Mouse (Mus musculus) retina, postnatal 7 days (tissue): ENCODE data around the gene Nme9.

Experiments
- DNase-seq: peaks from one replicate; pipeline ENCODE4 v3.0.0-alpha.2; 2012; ENCODE audit warnings: low read depth, low spot score

Gene Nme9

GRCm38 (mm10) chr9:99451161-99451560 is at the start of gene Nme9:
Gene Nme9 (plus strand): TSS chr9:99451475.
- DNase-seq: no peak

GRCm38 (mm10) chr9:99409280-99409679 is 42.0 kb upstream of the Nme9 start:
- DNase-seq: no peak

GRCm38 (mm10) chr9:99411093-99411492 is 40.2 kb upstream of the Nme9 start:
- no peak for DNase-seq

- DNase-seq: no peak
Observed at GRCm38 (mm10) chr9:99411785-99412184, 39.5 kb upstream of the Nme9 start.

GRCm38 (mm10) chr9:99416809-99417208 is 34.5 kb upstream of the Nme9 start:
- DNase-seq: no peak

GRCm38 (mm10) chr9:99417288-99417846 is 33.9 kb upstream of the Nme9 start:
- DNase-seq: no peak

- no peak for DNase-seq
Observed at GRCm38 (mm10) chr9:99418377-99418776, 32.9 kb upstream of the Nme9 start.

- no peak for DNase-seq
Observed at GRCm38 (mm10) chr9:99419951-99420701, 31.1 kb upstream of the Nme9 start.

- no peak for DNase-seq
Observed at GRCm38 (mm10) chr9:99421914-99422313, 29.4 kb upstream of the Nme9 start.

GRCm38 (mm10) chr9:99423692-99424573 is 27.3 kb upstream of the Nme9 start:
- no peak for DNase-seq

- no peak for DNase-seq
Observed at GRCm38 (mm10) chr9:99424574-99424863, 26.8 kb upstream of the Nme9 start.

GRCm38 (mm10) chr9:99425262-99425661 is 26.0 kb upstream of the Nme9 start:
- no peak for DNase-seq

GRCm38 (mm10) chr9:99428601-99429331 is 22.5 kb upstream of the Nme9 start:
- no peak for DNase-seq

- no peak for DNase-seq
Observed at GRCm38 (mm10) chr9:99429845-99430244, 21.4 kb upstream of the Nme9 start.

GRCm38 (mm10) chr9:99430806-99431205 is 20.5 kb upstream of the Nme9 start:
- DNase-seq: no peak

- DNase-seq: no peak
Observed at GRCm38 (mm10) chr9:99431346-99431745, 19.9 kb upstream of the Nme9 start.

GRCm38 (mm10) chr9:99431963-99432362 is 19.3 kb upstream of the Nme9 start:
- DNase-seq: no peak

- no peak for DNase-seq
Observed at GRCm38 (mm10) chr9:99432478-99432877, 18.8 kb upstream of the Nme9 start.

GRCm38 (mm10) chr9:99434892-99435618 is 16.2 kb upstream of the Nme9 start:
- no peak for DNase-seq

GRCm38 (mm10) chr9:99435619-99436181 is 15.6 kb upstream of the Nme9 start:
- no peak for DNase-seq
